In genomic region chrX:7662936-7663335, GRCm38 (mm10) we compare ENCODE assay signal across 33 mouse cellular contexts. TPM values are rescaled to one million over a fixed set of nuclear protein-coding genes. Genes with fewer than 3 reads are reported as not detected.
A peak's percentile ranks its signal among the peaks of the same experiment; 100 is the strongest.
DNase-seq lines count a peak whose midpoint lies in the region; ATAC-seq and TF ChIP-seq lines count a peak whose summit lies in the region.
"Had no signal": no experiment of that assay in that cellular context is flagged by ENCODE, and none has a peak within 500 bp of the region (broad histone marks: within the 10 kb centered on the region; RNA-seq: fewer than 3 reads in every experiment).

No protein-coding gene starts in this region.

- no peak for TF ChIP-seq CTCF in gastrocnemius, adult 2 months (IDR thresholded peaks at IDR 0.05)
- no peak for TF ChIP-seq CTCF in lung, postnatal 0 days (IDR thresholded peaks at IDR 0.05)

- 74% methylated on average over 3 of the region's 3 CpGs for WGBS in heart, embryonic 16.5 days
- WGBS in lung, embryonic 15.5 days: 76% methylated on average over 3 of the region's 3 CpGs
- 70% methylated on average over 3 of the region's 3 CpGs for WGBS in lung, postnatal 0 days

- no peak overlapping the region for H3K9ac ChIP-seq in heart, embryonic 16.5 days (ENCODE audit: low read length)
- H3K9ac ChIP-seq in lung, embryonic 15.5 days: no peak overlapping the region
- no peak overlapping the region for H3K9ac ChIP-seq in lung, postnatal 0 days (replicated peaks; ENCODE audit: low read depth)
- H3K9ac ChIP-seq: embryonic facial prominence, embryonic 12.5 days; heart, embryonic 12.5 days; limb, embryonic 13.5 days; midbrain, embryonic 15.5 days; neural tube, embryonic 15.5 days had no signal

- H3K27me3 ChIP-seq in heart, embryonic 16.5 days (ENCODE audit: control insufficient read depth, insufficient read depth, low read length): no peaks in the 10 kb centered on the region
- no peaks in the 10 kb centered on the region for H3K27me3 ChIP-seq in lung, embryonic 15.5 days
- H3K27me3 ChIP-seq in lung, postnatal 0 days (replicated peaks; ENCODE audit: insufficient read depth, low read length): no peaks in the 10 kb centered on the region
- H3K27me3 ChIP-seq: CH12.LX; embryonic facial prominence, embryonic 12.5 days; heart, embryonic 12.5 days; limb, embryonic 13.5 days; midbrain, embryonic 15.5 days; neural tube, embryonic 15.5 days had no signal

- H3K9me3 ChIP-seq in heart, embryonic 16.5 days (replicated peaks; ENCODE audit: control insufficient read depth, low read length): no peaks in the 10 kb centered on the region
- H3K9me3 ChIP-seq in lung, embryonic 15.5 days: no peaks in the 10 kb centered on the region
- no peaks in the 10 kb centered on the region for H3K9me3 ChIP-seq in lung, postnatal 0 days (ENCODE audit: low read length)
- H3K9me3 ChIP-seq: embryonic facial prominence, embryonic 12.5 days; heart, embryonic 12.5 days; limb, embryonic 13.5 days; midbrain, embryonic 15.5 days; neural tube, embryonic 15.5 days had no signal

- H3K27ac ChIP-seq in gastrocnemius, adult 2 months: peak overlapping the region; percentile 93
- peak overlapping the region; percentile 54 for H3K27ac ChIP-seq in heart, embryonic 16.5 days (ENCODE audit: low read length)
- H3K27ac ChIP-seq in lung, embryonic 15.5 days: peak overlapping the region; percentile 63; the same call in 1 of the 2 replicates
- H3K27ac ChIP-seq in lung, postnatal 0 days (ENCODE audit: low read length): no peak overlapping the region
- H3K27ac ChIP-seq: embryonic facial prominence, embryonic 12.5 days; hindbrain, embryonic 10.5 days; layer of hippocampus, adult 2 months; limb, embryonic 13.5 days; midbrain, embryonic 10.5 days; midbrain, embryonic 15.5 days; neural tube, embryonic 15.5 days had no signal

- DNase-seq in gastrocnemius, adult 2 months: no peak
- DNase-seq in gastrocnemius, postnatal 4 days (ENCODE audit: low spot score in 2 of 2): no peak
- no peak for DNase-seq in heart, postnatal 4 days
- no peak for DNase-seq in lung, postnatal 0 days (ENCODE audit: low spot score)
- no peak for DNase-seq in layer of hippocampus, postnatal 10 days (ENCODE audit: low spot score in 2 of 2)
- DNase-seq: adrenal gland, adult 8-10 months; cerebellum, adult 11 months; cerebellum, adult 9-10 months; cerebellum, postnatal 36 days; embryo, embryonic 11 days; gastrocnemius, postnatal 25 days; kidney, adult 18-20 months; kidney, postnatal 25 days; lung, postnatal 10 days; retina, postnatal 1 day; right cerebral cortex, postnatal 14 days; thymus, postnatal 14 days had no signal

- H3K36me3 ChIP-seq in heart, embryonic 16.5 days (ENCODE audit: control insufficient read depth, insufficient read depth): peaks cover 6% of the 10 kb centered on the region; the same call in 1 of the 2 replicates
- H3K36me3 ChIP-seq in lung, embryonic 15.5 days: peaks cover 11% of the 10 kb centered on the region; the same call in 1 of the 2 replicates
- no peaks in the 10 kb centered on the region for H3K36me3 ChIP-seq in lung, postnatal 0 days (ENCODE audit: insufficient read depth, low read length)
- H3K36me3 ChIP-seq: embryonic facial prominence, embryonic 12.5 days; midbrain, embryonic 15.5 days; neural tube, embryonic 15.5 days had no signal

- ATAC-seq in heart, embryonic 16.5 days (replicated peaks; ENCODE audit: extremely low read depth, insufficient read depth, low FRiP score): no peak
- no peak for ATAC-seq in lung, embryonic 15.5 days (ENCODE audit: borderline replicate concordance, extremely low read depth, low FRiP score, low TSS enrichment)
- no peak for ATAC-seq in lung, postnatal 0 days
- ATAC-seq: activated CD4-positive, CD25-positive, alpha-beta regulatory T cell, adult 4 months; forebrain, embryonic 14.5 days; hindbrain, embryonic 16.5 days; midbrain, embryonic 15.5 days had no signal

- H3K4me1 ChIP-seq in heart, embryonic 16.5 days (ENCODE audit: control insufficient read depth, insufficient read depth, low read length): peaks cover 14% of the 10 kb centered on the region
- peaks cover 8% of the 10 kb centered on the region for H3K4me1 ChIP-seq in lung, embryonic 15.5 days
- H3K4me1 ChIP-seq in lung, postnatal 0 days (ENCODE audit: insufficient read depth, low read depth, low read length): no peaks in the 10 kb centered on the region
- H3K4me1 ChIP-seq: embryonic facial prominence, embryonic 12.5 days; midbrain, embryonic 15.5 days; neural tube, embryonic 15.5 days had no signal

- H3K4me2 ChIP-seq in heart, embryonic 16.5 days (ENCODE audit: low read depth, low read length): no peak overlapping the region
- H3K4me2 ChIP-seq in lung, embryonic 15.5 days: no peak overlapping the region
- H3K4me2 ChIP-seq in lung, postnatal 0 days (replicated peaks; ENCODE audit: low read depth, low read length): no peak overlapping the region
- H3K4me2 ChIP-seq: embryonic facial prominence, embryonic 12.5 days; heart, embryonic 12.5 days; limb, embryonic 13.5 days; liver, embryonic 11.5 days; midbrain, embryonic 15.5 days; neural tube, embryonic 15.5 days had no signal

- TF ChIP-seq EP300 in lung, postnatal 0 days (IDR thresholded peaks at IDR 0.05): no peak

- intact Hi-C loops in gastrocnemius, adult 2 months (cut with DNase I): no loop called here

- H3K4me3 ChIP-seq in gastrocnemius, adult 2 months: peak overlapping the region; percentile 36
- H3K4me3 ChIP-seq in heart, embryonic 16.5 days (ENCODE audit: low read length): no peak overlapping the region
- no peak overlapping the region for H3K4me3 ChIP-seq in lung, embryonic 15.5 days
- no peak overlapping the region for H3K4me3 ChIP-seq in lung, postnatal 0 days (ENCODE audit: low read depth, low read length)
- H3K4me3 ChIP-seq: embryonic facial prominence, embryonic 12.5 days; heart, embryonic 12.5 days; hindbrain, embryonic 10.5 days; layer of hippocampus, adult 2 months; limb, embryonic 13.5 days; midbrain, embryonic 10.5 days; midbrain, embryonic 15.5 days; neural tube, embryonic 15.5 days had no signal

RNA-seq across cellular contexts. Expression of gene Prickle3, which starts 5.9 kb away (rescaled TPM):
- 10 to 100 TPM; 23.6 to 26.6 TPM for total RNA-seq in gastrocnemius, adult 2 months (2021)
- total RNA-seq in gastrocnemius, postnatal 4 days (2021): 1 to 10 TPM; 8.9 to 9.5 TPM
- polyA plus RNA-seq in heart, embryonic 16.5 days (2015; fragmentation: Nextera tagmentation; extraction: Ambion mirVana): 10.0 and 10.5 TPM in 2 replicates
- 10 to 100 TPM; 11.9 to 12.0 TPM for total RNA-seq in heart, postnatal 4 days (2021)
- 8.5 and 8.8 TPM in 2 replicates for polyA plus RNA-seq in lung, embryonic 15.5 days (2015; fragmentation: Nextera tagmentation; extraction: Ambion mirVana)
- polyA plus RNA-seq in lung, postnatal 0 days (2015; fragmentation: Nextera tagmentation; extraction: Ambion mirVana): 6.5 and 6.9 TPM in 2 replicates
- 1 to 10 TPM; 2.0 TPM for total RNA-seq in layer of hippocampus, postnatal 10 days (2021)

RNA-seq across cellular contexts. Expression of gene Plp2, which starts 8.3 kb away (rescaled TPM):
- 10 to 100 TPM; 23.8 to 42.7 TPM for total RNA-seq in gastrocnemius, adult 2 months (2021)
- total RNA-seq in gastrocnemius, postnatal 4 days (2021): 100 to 1,000 TPM in 1 of 2 experiments, 10 to 100 TPM in 1; 82.9 to 104 TPM
- polyA plus RNA-seq in heart, embryonic 16.5 days (2015; fragmentation: Nextera tagmentation; extraction: Ambion mirVana): 142 and 150 TPM in 2 replicates
- 100 to 1,000 TPM; 101 to 115 TPM for total RNA-seq in heart, postnatal 4 days (2021)
- 186 and 191 TPM in 2 replicates for polyA plus RNA-seq in lung, embryonic 15.5 days (2015; fragmentation: Nextera tagmentation; extraction: Ambion mirVana)
- 238 and 242 TPM in 2 replicates for polyA plus RNA-seq in lung, postnatal 0 days (2015; fragmentation: Nextera tagmentation; extraction: Ambion mirVana)
- total RNA-seq in layer of hippocampus, postnatal 10 days (2021): 10 to 100 TPM; 14.9 to 19.3 TPM

RNA-seq across cellular contexts. Expression of gene Magix, which starts 18.1 kb away (rescaled TPM):
- total RNA-seq in gastrocnemius, adult 2 months (2021): 10 to 100 TPM; 21.0 to 31.0 TPM
- 1 to 10 TPM; 1.3 to 1.8 TPM for total RNA-seq in gastrocnemius, postnatal 4 days (2021)
- polyA plus RNA-seq in heart, embryonic 16.5 days (2015; fragmentation: Nextera tagmentation; extraction: Ambion mirVana): 0.60 and 1.1 TPM in 2 replicates
- 1 to 10 TPM; 2.3 to 2.7 TPM for total RNA-seq in heart, postnatal 4 days (2021)
- polyA plus RNA-seq in lung, embryonic 15.5 days (2015; fragmentation: Nextera tagmentation; extraction: Ambion mirVana): 0.53 and 0.62 TPM in 2 replicates
- polyA plus RNA-seq in lung, postnatal 0 days (2015; fragmentation: Nextera tagmentation; extraction: Ambion mirVana): 3.5 and 3.7 TPM in 2 replicates
- under 1 TPM in 1 of 2 experiments, not detected in 1; 0.42 TPM for total RNA-seq in layer of hippocampus, postnatal 10 days (2021)
- total RNA-seq: CH12.LX had no signal
- polyA plus RNA-seq: activated CD4-positive, CD25-positive, alpha-beta regulatory T cell, adult 4 months; hindbrain, embryonic 10.5 days; liver, embryonic 11.5 days; liver, embryonic 16.5 days; midbrain, embryonic 10.5 days; neural tube, embryonic 15.5 days had no signal

RNA-seq across cellular contexts. Expression of gene Syp, which starts 24.7 kb away (rescaled TPM):
- total RNA-seq in gastrocnemius, adult 2 months (2021): 1 to 10 TPM in 1 of 2 experiments, under 1 TPM in 1; 0.56 to 1.2 TPM
- total RNA-seq in gastrocnemius, postnatal 4 days (2021): under 1 TPM; 0.83 to 0.98 TPM
- 0.95 and 1.4 TPM in 2 replicates for polyA plus RNA-seq in heart, embryonic 16.5 days (2015; fragmentation: Nextera tagmentation; extraction: Ambion mirVana)
- under 1 TPM; 0.45 to 0.79 TPM for total RNA-seq in heart, postnatal 4 days (2021)
- 1.9 and 3.4 TPM in 2 replicates for polyA plus RNA-seq in lung, embryonic 15.5 days (2015; fragmentation: Nextera tagmentation; extraction: Ambion mirVana)
- 1.5 and 1.6 TPM in 2 replicates for polyA plus RNA-seq in lung, postnatal 0 days (2015; fragmentation: Nextera tagmentation; extraction: Ambion mirVana)
- 1,000 to 10,000 TPM; 1,418 to 1,453 TPM for total RNA-seq in layer of hippocampus, postnatal 10 days (2021)

RNA-seq across cellular contexts. Expression of gene Gpkow, which starts 34.0 kb away (rescaled TPM):
- 10 to 100 TPM; 12.5 to 15.3 TPM for total RNA-seq in gastrocnemius, adult 2 months (2021)
- 10 to 100 TPM; 22.6 to 26.6 TPM for total RNA-seq in gastrocnemius, postnatal 4 days (2021)
- polyA plus RNA-seq in heart, embryonic 16.5 days (2015; fragmentation: Nextera tagmentation; extraction: Ambion mirVana): 33.2 and 33.5 TPM in 2 replicates
- 10 to 100 TPM; 26.1 to 26.4 TPM for total RNA-seq in heart, postnatal 4 days (2021)
- polyA plus RNA-seq in lung, embryonic 15.5 days (2015; fragmentation: Nextera tagmentation; extraction: Ambion mirVana): 46.9 and 49.1 TPM in 2 replicates
- polyA plus RNA-seq in lung, postnatal 0 days (2015; fragmentation: Nextera tagmentation; extraction: Ambion mirVana): 25.9 and 26.1 TPM in 2 replicates
- total RNA-seq in layer of hippocampus, postnatal 10 days (2021): 10 to 100 TPM; 35.5 to 38.4 TPM

Comparison
In these comparisons a context has a peak if more than half of its experiments do, and no peak if none do; other contexts are left out.
1. RNA of gene Magix, which starts 18.1 kb away (total RNA-seq): 21.0 to 31.0 TPM in gastrocnemius, adult 2 months; 2.3 to 2.7 TPM in heart, postnatal 4 days, 1.3 to 1.8 TPM in gastrocnemius, postnatal 4 days and 0.42 TPM in layer of hippocampus, postnatal 10 days; every median in the first group is over 4 times any median in the second.